Mouse (Mus musculus) C2C12 (cell line): ENCODE results near the gene Nhej1.

ENCODE experiments used
- CEBPB ChIP-seq: IDR thresholded peaks from one replicate; pipeline ENCODE4 v1.6.1; 2011; ENCODE audit warnings: low read depth, mild to moderate bottlenecking, control low read depth, moderate library complexity
- CTCF ChIP-seq: IDR thresholded peaks from one replicate; pipeline ENCODE4 v1.5.1; 2011; ENCODE audit not compliant: control insufficient read depth, insufficient read depth, insufficient read length
- MAX ChIP-seq: IDR thresholded peaks from one replicate; pipeline ENCODE4 v1.6.1; 2011; ENCODE audit warnings: mild to moderate bottlenecking, control low read depth

GRCm38 (mm10) chr1:75052091-75052490 is 72.9 kb downstream of the Nhej1 start:
- no peak for TF ChIP-seq CTCF
- TF ChIP-seq MAX, result no peak
- no peak for TF ChIP-seq CEBPB
